Mouse (Mus musculus) frontal cortex, adult (tissue): ENCODE results near the gene Panx1.
A peak's percentile ranks its signal among the peaks of the same experiment; 100 is the strongest.

Experiments
- ATAC-seq: cut with Nextera tagmentation; 2 replicates; pipeline ENCODE4 v1.9.2; 2017; ENCODE audit warnings: mild to moderate bottlenecking, moderate library complexity, mixed read lengths; ENCODE audit not compliant: low TSS enrichment

Panx1 gene

DNA sequence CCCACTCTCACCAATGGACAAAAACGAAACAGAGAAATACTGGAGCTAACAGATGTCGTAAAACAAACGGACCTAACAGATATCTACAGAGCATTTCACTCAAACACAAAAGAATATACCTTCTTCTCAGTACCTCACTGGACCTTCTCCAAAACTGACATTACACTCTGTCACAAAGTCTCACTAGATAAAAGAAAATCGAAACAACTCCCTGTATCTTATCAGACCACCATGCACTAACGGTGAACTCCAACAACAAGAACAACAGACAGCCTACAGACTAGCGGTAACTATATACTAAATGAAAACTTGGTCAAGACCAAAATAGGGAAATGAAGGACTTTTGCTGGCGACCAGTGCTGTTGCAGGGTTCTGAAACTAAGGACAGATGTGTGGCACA, 71.5 kb downstream of the Panx1 start:
- no peak for ATAC-seq

DNA sequence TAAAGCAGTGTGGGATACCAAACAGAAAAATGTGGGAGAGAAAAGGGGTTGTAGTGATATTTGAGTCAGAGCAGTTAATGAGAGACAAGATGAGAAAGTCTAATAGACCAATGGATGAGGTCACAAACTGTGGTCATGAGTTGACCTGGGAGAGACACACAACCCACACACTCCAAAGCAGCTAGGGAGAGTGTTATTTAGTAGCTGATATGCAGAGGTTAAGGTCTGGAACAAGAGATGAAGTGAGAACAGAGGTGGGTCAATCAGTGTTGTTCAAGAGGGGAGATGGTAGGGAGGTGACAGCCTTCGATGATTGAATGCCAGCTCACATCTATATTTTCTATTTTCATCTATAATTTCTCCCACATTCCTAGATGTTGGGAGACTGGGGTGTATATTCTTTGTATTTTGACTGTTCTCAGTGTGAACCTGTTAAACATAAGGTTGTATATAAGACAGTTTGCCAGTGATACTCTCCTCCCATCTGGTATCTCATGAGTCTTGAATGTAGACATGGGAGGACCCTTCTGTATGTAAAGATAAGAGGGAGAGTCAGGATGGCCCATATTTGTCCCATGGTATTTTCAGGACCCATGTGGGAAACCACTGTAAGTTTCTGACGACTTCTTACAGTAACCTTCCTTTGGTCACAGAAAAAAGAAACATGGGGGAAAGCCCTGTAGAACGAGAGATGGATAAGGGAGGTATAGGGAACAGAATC, 74.3 kb downstream of the Panx1 start:
- ATAC-seq = no peak

DNA sequence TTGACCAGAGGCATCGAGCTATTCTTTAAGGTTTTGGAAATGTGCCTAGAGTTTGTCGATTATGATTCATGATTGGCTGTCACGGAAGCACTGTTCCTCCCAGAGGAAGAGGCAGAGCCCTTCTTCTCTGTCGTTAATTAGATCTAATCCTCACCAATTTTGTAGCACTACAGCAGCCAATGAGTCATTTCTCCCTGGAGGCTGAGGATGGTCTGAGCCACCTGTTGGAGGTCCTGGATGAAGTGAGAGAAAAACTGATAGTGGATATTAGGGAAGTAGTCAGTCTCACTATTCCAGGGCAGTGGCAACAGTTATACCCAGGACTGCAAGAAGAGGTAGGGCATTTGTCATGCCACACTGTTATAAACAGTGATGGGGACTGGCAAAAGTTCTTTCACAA, 75.1 kb downstream of the Panx1 start:
- ATAC-seq = no peak

DNA sequence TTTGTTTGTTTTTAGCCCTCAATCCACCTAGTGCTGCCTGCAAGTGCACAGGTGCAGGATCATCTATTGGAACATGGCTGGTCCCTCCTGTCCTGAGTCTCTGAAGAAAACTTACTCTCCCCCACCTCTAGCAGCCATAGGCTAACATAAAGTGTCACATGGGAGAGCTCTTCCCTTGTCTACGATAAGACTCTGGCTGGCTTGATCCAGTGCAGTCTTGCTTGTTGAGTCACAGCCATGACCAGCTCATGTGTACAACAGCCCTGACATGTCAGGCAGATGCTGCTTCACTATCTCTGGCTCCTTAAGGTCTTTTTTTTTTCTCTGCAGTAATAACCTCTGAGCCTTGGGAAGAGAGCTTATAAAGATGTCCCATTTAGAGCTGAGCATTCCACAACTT, 77.7 kb downstream of the Panx1 start:
- ATAC-seq = no peak

DNA sequence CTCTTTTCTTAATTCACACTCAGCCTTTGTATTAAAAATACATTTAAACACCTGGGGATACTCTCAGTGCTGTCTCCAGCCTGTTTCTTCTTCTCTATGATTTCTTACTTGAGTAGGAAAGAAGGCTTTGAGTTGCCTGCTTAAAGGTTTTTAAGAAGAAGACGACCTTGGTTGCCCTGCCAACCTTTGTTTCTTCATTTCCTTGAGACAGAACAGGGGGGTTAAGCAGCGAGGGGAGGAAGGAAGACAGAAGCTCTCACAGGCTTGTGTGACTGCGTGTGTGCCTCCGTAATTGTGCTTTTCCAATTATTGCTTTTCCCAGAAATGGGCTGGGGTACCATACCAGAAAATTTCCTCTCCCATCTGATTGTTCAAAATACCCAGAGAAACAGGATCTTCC, 78.5 kb downstream of the Panx1 start:
- no peak for ATAC-seq

DNA sequence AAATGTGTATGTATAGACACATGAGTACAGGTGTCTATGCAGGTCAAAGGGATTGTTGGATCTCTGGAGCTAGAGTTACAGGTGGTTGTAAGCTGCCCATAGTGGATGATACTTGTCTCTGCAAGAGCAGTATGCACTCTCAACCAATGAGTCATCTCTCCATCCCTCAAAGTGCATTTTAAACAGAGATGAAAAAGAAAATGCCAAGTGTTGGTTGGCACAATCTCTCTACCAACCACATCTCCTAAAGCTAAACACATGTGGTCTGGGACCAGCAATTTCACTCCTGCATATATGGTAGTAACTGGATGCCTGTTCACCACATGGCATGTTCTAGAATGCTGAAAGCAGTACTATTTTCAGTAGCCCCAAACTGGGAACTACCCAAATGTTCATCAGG, 79.9 kb downstream of the Panx1 start:
- ATAC-seq = peak; percentile 79

DNA sequence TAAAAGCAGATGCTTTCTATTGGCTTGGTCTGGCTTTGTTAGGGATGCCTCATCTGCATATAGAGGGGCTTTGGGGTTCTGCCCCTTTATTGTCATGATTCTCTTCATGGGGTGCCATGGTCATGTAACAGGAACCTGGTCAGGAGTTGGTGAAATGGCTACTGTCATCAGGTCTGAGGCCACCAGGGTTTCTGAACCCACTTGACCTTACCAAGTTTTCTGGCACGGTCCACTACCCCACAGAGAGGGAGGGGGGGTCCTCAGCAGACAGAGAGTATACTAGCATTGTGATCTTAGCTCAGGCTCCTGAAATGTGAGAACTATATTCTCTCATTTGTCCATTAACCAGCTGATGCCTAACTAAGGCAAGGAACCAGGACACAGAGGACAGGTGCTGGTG, 82.5 kb downstream of the Panx1 start:
- no peak for ATAC-seq

DNA sequence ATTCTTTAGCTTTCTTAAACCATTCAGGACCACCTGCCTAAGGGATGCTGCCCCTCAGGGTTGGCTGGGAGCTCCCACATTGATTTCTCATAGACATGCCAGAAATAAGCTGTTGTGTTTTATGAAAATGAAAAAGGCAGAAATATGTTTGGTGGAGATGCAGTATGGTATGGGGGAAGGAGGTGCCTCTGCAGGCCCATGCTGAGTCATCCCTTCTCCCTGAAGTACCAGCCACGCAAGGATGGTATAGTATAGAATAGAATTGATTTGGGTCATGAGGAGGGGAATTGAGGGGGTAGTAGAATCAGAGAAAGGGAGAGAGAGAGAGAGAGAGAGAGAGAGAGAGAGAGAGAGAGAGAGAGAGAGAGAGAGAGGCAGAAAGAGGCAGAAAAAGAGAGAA, 90.6 kb downstream of the Panx1 start:
- ATAC-seq = peak; percentile 88
